Mouse (Mus musculus) MEL (cell line): ENCODE data around the gene Serpinb8. TPM values are rescaled to one million over a fixed set of nuclear protein-coding genes. Genes with fewer than 3 reads are reported as not detected.
A peak's percentile ranks its signal among the peaks of the same experiment; 100 is the strongest.

ENCODE experiments used
- DNase-seq: peaks from one replicate; pipeline ENCODE4 v3.0.0; 2011; ENCODE audit warnings: low read depth, low spot score
- H3K27ac ChIP-seq: 2 replicates; pipeline ENCODE4 v1.5.1; 2012; ENCODE audit warnings: low read depth, mild to moderate bottlenecking, control low read depth, low read length, moderate library complexity; ENCODE audit not compliant: control insufficient read depth
- H3K27me3 ChIP-seq, 2 experiments: fragments of 150-350 bp in 1 of 2; sonication (generic) in 1 of 2; 2 replicates each; pipeline ENCODE4 v1.6.1; 2012; ENCODE audit warnings: low read length in 2 of 2, mild to moderate bottlenecking in 2 of 2, improper control_type of control experiment in 1 of 2, moderate library complexity in 1 of 2; ENCODE audit not compliant: insufficient read depth in 2 of 2, control insufficient read depth in 1 of 2
- H3K36me3 ChIP-seq, 2 experiments: 2 replicates each; pipeline ENCODE4 v1.6.1; 2012 to 2014; ENCODE audit warnings: low read length in 2 of 2, improper control_type of control experiment in 1 of 2, inconsistent platforms in 1 of 2, mild to moderate bottlenecking in 1 of 2; ENCODE audit not compliant: insufficient read depth in 2 of 2, control insufficient read depth in 1 of 2
- H3K4me1 ChIP-seq, 2 experiments: fragments of 150-350 bp in 1 of 2; sonication (generic) in 1 of 2; 2 replicates each; pipeline ENCODE4 v1.6.1; 2012; ENCODE audit warnings: low read length in 2 of 2, improper control_type of control experiment in 1 of 2, mild to moderate bottlenecking in 1 of 2; ENCODE audit not compliant: insufficient read depth in 2 of 2, control insufficient read depth in 1 of 2
- H3K4me3 ChIP-seq, 2 experiments: fragments of 150-350 bp in 1 of 2; sonication (generic) in 1 of 2; 2 replicates each; pipeline ENCODE4 v1.5.1; 2012; ENCODE audit warnings: low read depth in 2 of 2, low read length in 2 of 2, mild to moderate bottlenecking in 2 of 2, moderate library complexity in 2 of 2, control low read depth in 1 of 2, improper control_type of control experiment in 1 of 2; ENCODE audit not compliant: control insufficient read depth in 1 of 2, insufficient read depth in 1 of 2
- H3K79me2 ChIP-seq: 2 replicates; pipeline ENCODE4 v1.6.1; 2012; ENCODE audit warnings: mild to moderate bottlenecking, low read length, moderate library complexity; ENCODE audit not compliant: control insufficient read depth, poor library complexity, insufficient read depth
- H3K9ac ChIP-seq: 2 replicates; pipeline ENCODE4 v1.6.1; 2012; ENCODE audit warnings: low read depth, mild to moderate bottlenecking, control low read depth, low read length, moderate library complexity; ENCODE audit not compliant: control insufficient read depth, poor library complexity, severe bottlenecking
- H3K9me3 ChIP-seq: fragments of 150-350 bp; sonication (generic); replicated peaks from 2 replicates; pipeline ENCODE4 v1.6.1; 2012; ENCODE audit warnings: mild to moderate bottlenecking, low read length, improper control_type of control experiment, moderate library complexity; ENCODE audit not compliant: insufficient read depth
- CTCF ChIP-seq, 3 experiments: IDR thresholded peaks in 2 of 3; conservative IDR thresholded peaks in 1 of 3; 2 replicates each; pipeline ENCODE4 v1.5.1; 2011 to 2012; ENCODE audit warnings: low read length in 3 of 3, low read depth in 2 of 3, mild to moderate bottlenecking in 2 of 3, improper control_type of control experiment in 1 of 3, inconsistent platforms in 1 of 3, mixed read lengths in 1 of 3, moderate library complexity in 1 of 3; ENCODE audit not compliant: control insufficient read depth in 1 of 3, insufficient read depth in 1 of 3, poor library complexity in 1 of 3, severe bottlenecking in 1 of 3
- ELF1 ChIP-seq: IDR thresholded peaks from 2 replicates; pipeline ENCODE4 v1.6.1; 2014; ENCODE audit warnings: low read depth, mild to moderate bottlenecking, inconsistent platforms, low read length, improper control_type of control experiment, moderate library complexity
- ETS1 ChIP-seq: IDR thresholded peaks from 2 replicates; pipeline ENCODE4 v1.6.1; 2012; ENCODE audit warnings: low read depth, mild to moderate bottlenecking, inconsistent platforms, low read length, improper control_type of control experiment, moderate library complexity
- GABPA ChIP-seq: IDR thresholded peaks from 2 replicates; pipeline ENCODE4 v1.6.1; 2012; ENCODE audit warnings: low read depth, mild to moderate bottlenecking, inconsistent platforms, low read length, improper control_type of control experiment, moderate library complexity
- HCFC1 ChIP-seq: IDR thresholded peaks from 2 replicates; pipeline ENCODE4 v1.6.1; 2012; ENCODE audit warnings: low read depth, mild to moderate bottlenecking, inconsistent platforms, low read length, improper control_type of control experiment, moderate library complexity
- KAT2A ChIP-seq: conservative IDR thresholded peaks from 2 replicates; pipeline ENCODE4 v1.6.1; 2012; ENCODE audit warnings: low read depth, low read length, improper control_type of control experiment, inconsistent platforms
- MAFK ChIP-seq: IDR thresholded peaks from 2 replicates; pipeline ENCODE4 v1.6.1; 2011; ENCODE audit warnings: low read depth, mild to moderate bottlenecking, low read length, improper control_type of control experiment, borderline replicate concordance
- MAX ChIP-seq: IDR thresholded peaks from 2 replicates; pipeline ENCODE4 v1.6.1; 2011; ENCODE audit warnings: low read length, improper control_type of control experiment
- MEF2A ChIP-seq: IDR thresholded peaks from 2 replicates; pipeline ENCODE4 v1.6.1; 2014; ENCODE audit warnings: low read depth, mild to moderate bottlenecking, inconsistent platforms, low read length, improper control_type of control experiment; ENCODE audit not compliant: poor library complexity, insufficient replicate concordance, severe bottlenecking; ENCODE audit errors: extremely low read depth
- MXI1 ChIP-seq: IDR thresholded peaks from 2 replicates; pipeline ENCODE4 v1.6.1; 2011; ENCODE audit warnings: mild to moderate bottlenecking, low read depth, low read length, improper control_type of control experiment
- MYB ChIP-seq: IDR thresholded peaks from 2 replicates; pipeline ENCODE4 v1.6.1; 2011; ENCODE audit warnings: mild to moderate bottlenecking, low read depth, low read length, improper control_type of control experiment
- MYC ChIP-seq: IDR thresholded peaks from 2 replicates; pipeline ENCODE4 v1.6.1; 2011; ENCODE audit warnings: low read depth, mild to moderate bottlenecking, low read length, improper control_type of control experiment, moderate library complexity
- NRF1 ChIP-seq: IDR thresholded peaks from 2 replicates; pipeline ENCODE4 v1.6.1; 2014; ENCODE audit warnings: low read depth, mild to moderate bottlenecking, inconsistent platforms, low read length, improper control_type of control experiment, moderate library complexity; ENCODE audit not compliant: poor library complexity, insufficient read depth, severe bottlenecking
- POLR2A ChIP-seq, 2 experiments: IDR thresholded peaks; 2 replicates each; pipeline ENCODE4 v1.6.1; 2011 to 2012; ENCODE audit warnings: low read length in 2 of 2, mild to moderate bottlenecking in 2 of 2, control low read depth in 1 of 2, improper control_type of control experiment in 1 of 2, low read depth in 1 of 2, moderate library complexity in 1 of 2; ENCODE audit not compliant: control insufficient read depth in 1 of 2, insufficient read depth in 1 of 2, poor library complexity in 1 of 2
- RAD21 ChIP-seq: IDR thresholded peaks from 2 replicates; pipeline ENCODE4 v1.6.1; 2011; ENCODE audit warnings: mild to moderate bottlenecking, low read depth, low read length, improper control_type of control experiment
- RCOR1 ChIP-seq: IDR thresholded peaks from 2 replicates; pipeline ENCODE4 v1.6.1; 2012; ENCODE audit warnings: low read depth, mild to moderate bottlenecking, inconsistent platforms, low read length, improper control_type of control experiment
- SMC3 ChIP-seq: IDR thresholded peaks from 2 replicates; pipeline ENCODE4 v1.6.1; 2011; ENCODE audit warnings: low read depth, low read length, improper control_type of control experiment
- TAL1 ChIP-seq: IDR thresholded peaks from 2 replicates; pipeline ENCODE4 v1.6.1; 2012; ENCODE audit warnings: mild to moderate bottlenecking, inconsistent platforms, low read length, moderate library complexity, mixed read lengths
- TBP ChIP-seq: IDR thresholded peaks from 2 replicates; pipeline ENCODE4 v1.8.0; 2011; ENCODE audit warnings: low read depth, low read length, improper control_type of control experiment
- TCF12 ChIP-seq: IDR thresholded peaks from 2 replicates; pipeline ENCODE4 v1.6.1; 2014; ENCODE audit warnings: low read depth, mild to moderate bottlenecking, inconsistent platforms, low read length, improper control_type of control experiment, moderate library complexity
- USF1 ChIP-seq: IDR thresholded peaks from 2 replicates; pipeline ENCODE4 v1.6.1; 2014; ENCODE audit warnings: low read depth, mild to moderate bottlenecking, inconsistent platforms, low read length, improper control_type of control experiment, moderate library complexity
- USF2 ChIP-seq, 2 experiments: IDR thresholded peaks; 2 replicates each; pipeline ENCODE4 v1.6.1; 2011 to 2012; ENCODE audit warnings: improper control_type of control experiment in 2 of 2, low read length in 2 of 2, borderline replicate concordance in 1 of 2, inconsistent platforms in 1 of 2, low read depth in 1 of 2, mild to moderate bottlenecking in 1 of 2; ENCODE audit not compliant: insufficient read depth in 1 of 2
- ZKSCAN1 ChIP-seq: IDR thresholded peaks from 2 replicates; pipeline ENCODE4 v1.6.1; 2012; ENCODE audit warnings: low read depth, mild to moderate bottlenecking, inconsistent platforms, low read length, improper control_type of control experiment, moderate library complexity
- ZMIZ1 ChIP-seq: IDR thresholded peaks from 2 replicates; pipeline ENCODE4 v1.6.1; 2012; ENCODE audit warnings: low read depth, mild to moderate bottlenecking, inconsistent platforms, low read length, improper control_type of control experiment, moderate library complexity
- ZNF384 ChIP-seq: IDR thresholded peaks from 2 replicates; pipeline ENCODE4 v1.6.1; 2012; ENCODE audit warnings: low read depth, mild to moderate bottlenecking, inconsistent platforms, low read length, improper control_type of control experiment
- polyA plus RNA-seq, 2 experiments: library from polyadenylated mRNA; stranded (reverse) in 1 of 2; unstranded in 1 of 2; fragments of >175 nt in 1 of 2; fragments of >200 nt in 1 of 2; gene quantifications; 2 replicates each; pipeline versions ENCODE4 v1.2.1 to v1.2.4; 2012; ENCODE audit warnings: low replicate concordance in 2 of 2, low read depth in 1 of 2; ENCODE audit not compliant: insufficient read length in 2 of 2, insufficient read depth in 1 of 2, missing spikeins in 1 of 2
- total RNA-seq: library from RNA; depleted of rRNA; stranded (reverse); fragments of 300-350 nt; gene quantifications from 2 replicates; pipeline ENCODE4 v1.2.3, GENCODE M21; 2012

Serpinb8 gene
- total and polyA plus RNA-seq, 3 experiments, result not detected

GRCm38 (mm10) chr1:107562110-107562509, 27.7 kb upstream of the Serpinb8 start:
- Histone ChIP-seq H3K9ac (no peak overlapping the region), H3K79me2 (no peaks in the 10 kb centered on the region), H3K4me3 (no peak overlapping the region), H3K4me1 (no peaks in the 10 kb centered on the region), H3K36me3 (no peaks in the 10 kb centered on the region), H3K27me3 (0 out of 4 replicates have a peak, but pooled peaks cover 0 to 2% of the 10 kb centered on the region in 2 experiments), H3K9me3 (no peaks in the 10 kb centered on the region), H3K27ac (no peak overlapping the region)
- no peak for DNase-seq
- TF ChIP-seq RAD21 (peak; percentile 25), ELF1 (no peak), MAFK (no peak), ETS1 (no peak), HCFC1 (no peak), SMC3 (peak; percentile 31), MEF2A (no peak), GABPA (no peak), CTCF (IDR thresholded peaks at IDR 0.05 in 2 of 3, conservative IDR thresholded peaks at IDR 0.05 in 1 of 3; ENCODE audit: control insufficient read depth in 1 of 3, insufficient read depth in 1 of 3, low read depth in 2 of 3, low read length in 3 of 3, poor library complexity in 1 of 3, severe bottlenecking in 1 of 3) (no peak; a peak in 1 of 6 replicates)

DNA sequence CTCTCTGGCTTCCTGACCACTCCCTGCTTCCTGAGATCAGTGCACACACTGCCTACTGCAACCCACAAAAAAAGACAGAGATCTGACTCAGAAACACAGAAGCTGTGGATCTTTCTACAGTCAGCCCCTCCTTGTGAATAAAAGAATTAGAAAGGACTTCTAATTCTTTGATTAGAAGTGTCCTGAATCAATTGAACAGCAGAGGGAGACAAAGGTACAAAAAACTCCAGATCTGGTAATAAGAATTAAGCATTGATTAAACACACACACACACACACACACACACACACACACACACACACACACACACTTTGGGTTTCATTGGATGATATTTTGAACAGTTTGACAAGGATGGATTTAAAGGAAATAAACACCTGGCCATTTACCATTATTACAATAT, 24.2 kb upstream of the Serpinb8 start:
- H3K4me3 ChIP-seq, result no peak overlapping the region
- H3K27me3 ChIP-seq, result no peaks in the 10 kb centered on the region
- H3K36me3 ChIP-seq, result no peaks in the 10 kb centered on the region
- H3K9ac ChIP-seq, result no peak overlapping the region
- H3K4me1 ChIP-seq, result no peaks in the 10 kb centered on the region
- H3K79me2 ChIP-seq, result no peaks in the 10 kb centered on the region
- TF ChIP-seq TBP (no peak), SMC3 (peak; percentile 44), CTCF (IDR thresholded peaks at IDR 0.05 in 2 of 3, conservative IDR thresholded peaks at IDR 0.05 in 1 of 3; ENCODE audit: control insufficient read depth in 1 of 3, insufficient read depth in 1 of 3, low read depth in 2 of 3, low read length in 3 of 3, poor library complexity in 1 of 3, severe bottlenecking in 1 of 3) (peak in 1 of 3 experiments; percentile 28; a peak in 2 of 6 replicates), RAD21 (peak; percentile 41)
- TF ChIP-seq, all 39 proteins: peak for 3
- Histone ChIP-seq H3K9me3 (no peaks in the 10 kb centered on the region), H3K27ac (no peak overlapping the region)
- no peak for DNase-seq

DNA sequence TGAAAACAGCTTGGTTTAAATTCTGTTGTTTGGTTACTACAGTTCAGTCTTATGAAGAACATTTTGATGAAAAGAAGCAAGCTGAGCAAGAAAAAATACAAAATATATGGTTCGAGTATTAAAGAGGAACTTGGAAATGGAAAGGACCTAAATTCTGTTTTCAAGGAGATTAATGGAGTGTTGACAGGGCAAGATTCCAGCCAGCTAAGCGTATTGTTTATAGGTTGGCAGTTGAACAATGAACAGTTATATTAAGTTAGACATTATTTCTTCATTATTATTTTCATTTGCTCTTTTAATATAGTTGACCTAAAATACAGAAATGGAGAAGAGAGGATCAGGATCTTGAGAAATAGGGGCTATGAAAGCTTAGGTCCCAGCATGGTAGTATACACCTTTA, 13.7 kb upstream of the Serpinb8 start:
- H3K9ac ChIP-seq, result no peak overlapping the region
- no peaks in the 10 kb centered on the region for H3K9me3 ChIP-seq
- H3K27me3 ChIP-seq, result peaks cover 0 to 2% of the 10 kb centered on the region in 2 experiments; a peak in 1 of 4 replicates
- H3K4me1 ChIP-seq, result no peaks in the 10 kb centered on the region
- no peaks in the 10 kb centered on the region for H3K36me3 ChIP-seq
- DNase-seq, result no peak
- no peaks in the 10 kb centered on the region for H3K79me2 ChIP-seq
- no peak overlapping the region for H3K27ac ChIP-seq
- no peak overlapping the region for H3K4me3 ChIP-seq
- TF ChIP-seq TBP, result no peak
- no peak for TF ChIP-seq TCF12
- TF ChIP-seq MYB, result no peak
- TF ChIP-seq NRF1, result no peak
- TF ChIP-seq ETS1, result no peak
- TF ChIP-seq MXI1, result no peak
- no peak for TF ChIP-seq ZMIZ1
- no peak for TF ChIP-seq USF1
- no peak for TF ChIP-seq TAL1
- no peak for TF ChIP-seq POLR2A (IDR thresholded peaks at IDR 0.05; ENCODE audit: control insufficient read depth in 1 of 2, insufficient read depth in 1 of 2, low read depth in 1 of 2, low read length in 2 of 2, poor library complexity in 1 of 2)
- TF ChIP-seq MAX, result no peak
- TF ChIP-seq SMC3, result no peak
- no peak for TF ChIP-seq MYC
- TF ChIP-seq RCOR1, result no peak
- no peak for TF ChIP-seq ZNF384
- no peak for TF ChIP-seq KAT2A
- no peak for TF ChIP-seq USF2 (IDR thresholded peaks at IDR 0.05; ENCODE audit: borderline replicate concordance in 1 of 2, insufficient read depth in 1 of 2, low read depth in 1 of 2, low read length in 2 of 2)
- TF ChIP-seq ZKSCAN1, result no peak
